Mouse (Mus musculus) cerebellum, adult 2 months (tissue): ENCODE results near the gene Tcte1. TPM values are rescaled to one million over a fixed set of nuclear protein-coding genes. Genes with fewer than 3 reads are reported as not detected.

Experiments
- DNase-seq, 2 experiments: peaks; one replicate each; pipeline ENCODE4 v3.0.0; 2021
- H3K27ac ChIP-seq: fragments of 200-500 bp; 2 replicates; pipeline ENCODE4 v1.5.1; 2012; ENCODE audit warnings: low read length, control low read depth, inconsistent platforms; ENCODE audit not compliant: insufficient read depth
- H3K27me3 ChIP-seq: fragments of 200-500 bp; 2 replicates; pipeline ENCODE4 v1.6.1; 2012; ENCODE audit warnings: inconsistent platforms, mild to moderate bottlenecking, low read length, moderate library complexity; ENCODE audit not compliant: control insufficient read depth, insufficient read depth
- H3K4me1 ChIP-seq: fragments of 200-500 bp; 2 replicates; pipeline ENCODE4 v1.6.1; 2011; ENCODE audit warnings: low read length; ENCODE audit not compliant: control insufficient read depth, insufficient read depth
- H3K4me3 ChIP-seq: fragments of 200-500 bp; replicated peaks from 2 replicates; pipeline ENCODE3; 2011; ENCODE audit warnings: mild to moderate bottlenecking, low read depth, low read length, control low read depth; ENCODE audit not compliant: insufficient read depth
- CTCF ChIP-seq: fragments of 200-500 bp; IDR thresholded peaks from 2 replicates; pipeline ENCODE4 v1.5.1; 2011; ENCODE audit warnings: low read depth, mild to moderate bottlenecking, control low read depth, low read length, moderate library complexity, borderline replicate concordance; ENCODE audit not compliant: insufficient read depth
- POLR2A ChIP-seq: fragments of 200-500 bp; IDR thresholded peaks from 2 replicates; pipeline ENCODE4 v1.6.1; 2011; ENCODE audit warnings: low read length, control low read depth, borderline replicate concordance; ENCODE audit not compliant: insufficient read depth
- WGBS: fragments of 180-500 bp; shearing (Covaris S2); methylation state at CpG from one replicate; pipeline ENCODE4 v1.1.7; 2018; 5-methylcytosine and 5-hydroxymethylcytosine counted together
- polyA plus RNA-seq: library from polyadenylated mRNA; depleted of rRNA; stranded (reverse); fragments of >200 nt; gene quantifications from 2 replicates; pipeline ENCODE4 v1.2.3, GENCODE M21; 2012

Gene Tcte1
- polyA plus RNA-seq, 1 experiment, result 0.61 TPM

- H3K27ac ChIP-seq, result no peak overlapping the region
- H3K27me3 ChIP-seq, result no peaks in the 10 kb centered on the region
- peak overlapping the region; percentile 92 for H3K4me3 ChIP-seq
- no peak for TF ChIP-seq POLR2A
- no peak for TF ChIP-seq CTCF
- DNase-seq, result no peak
- 52% methylated on average over 3 of the region's 3 CpGs for WGBS
- peaks cover 31% of the 10 kb centered on the region for H3K4me1 ChIP-seq
Measured at GRCm38 (mm10) chr17:45556514-45557245, 33.4 kb downstream of the Tcte1 start.

GRCm38 (mm10) chr17:45557246-45557824, 34.1 kb downstream of the Tcte1 start:
- TF ChIP-seq CTCF, result no peak
- no peak for TF ChIP-seq POLR2A
- 56% methylated on average over 7 of the region's 7 CpGs for WGBS
- H3K4me1 ChIP-seq, result peaks cover 28% of the 10 kb centered on the region
- peak overlapping the region; percentile 92 for H3K4me3 ChIP-seq
- DNase-seq, result no peak
- no peaks in the 10 kb centered on the region for H3K27me3 ChIP-seq
- H3K27ac ChIP-seq, result no peak overlapping the region

DNA sequence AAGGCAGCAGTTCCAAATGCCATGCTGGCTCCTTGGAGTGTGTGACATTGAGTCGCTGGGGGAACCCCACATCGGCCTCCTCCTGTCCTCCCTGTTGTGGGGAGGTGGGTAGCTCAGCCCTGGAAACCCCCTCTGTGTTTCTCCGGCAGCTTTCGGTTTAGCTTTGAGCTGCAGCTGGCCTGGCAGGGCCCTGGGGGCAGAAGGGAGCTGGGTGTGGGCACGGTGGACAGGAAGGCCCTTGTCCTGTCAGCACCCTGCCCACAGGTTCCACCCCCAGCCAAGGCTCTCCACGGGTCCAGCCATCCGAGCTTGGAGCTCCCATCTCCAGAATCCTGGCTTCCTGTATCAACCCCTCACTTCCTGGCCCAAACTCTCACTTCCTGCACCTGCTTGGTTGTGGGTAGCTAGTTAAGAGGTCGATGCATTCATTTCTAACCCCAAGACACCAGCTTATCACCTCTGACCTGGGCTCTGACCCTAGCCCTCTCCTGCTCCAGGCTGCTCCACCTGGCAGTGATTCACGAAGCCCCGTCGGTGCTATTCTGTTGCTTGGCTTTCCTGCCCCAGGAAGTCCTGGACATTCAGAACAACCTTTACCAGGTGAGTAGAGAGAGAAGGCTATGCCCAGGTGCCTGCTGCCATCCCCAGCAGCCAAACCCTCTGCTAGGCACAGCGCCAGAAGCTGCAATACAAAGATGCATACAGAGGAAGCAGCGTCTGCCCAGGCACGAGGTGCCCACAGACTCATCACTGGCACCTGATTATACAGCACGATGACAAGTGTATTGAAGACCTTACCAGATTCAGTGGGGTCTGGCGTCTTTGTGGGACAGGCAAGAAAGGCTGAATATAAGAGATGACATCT, 35.0 kb downstream of the Tcte1 start:
- no peak for DNase-seq
- H3K4me3 ChIP-seq, result no peak overlapping the region
- no peaks in the 10 kb centered on the region for H3K27me3 ChIP-seq
- no peak overlapping the region for H3K27ac ChIP-seq
- peaks cover 28% of the 10 kb centered on the region for H3K4me1 ChIP-seq
- WGBS, result 36% methylated on average over 16 of the region's 16 CpGs
- TF ChIP-seq CTCF (no peak), POLR2A (no peak)

DNA sequence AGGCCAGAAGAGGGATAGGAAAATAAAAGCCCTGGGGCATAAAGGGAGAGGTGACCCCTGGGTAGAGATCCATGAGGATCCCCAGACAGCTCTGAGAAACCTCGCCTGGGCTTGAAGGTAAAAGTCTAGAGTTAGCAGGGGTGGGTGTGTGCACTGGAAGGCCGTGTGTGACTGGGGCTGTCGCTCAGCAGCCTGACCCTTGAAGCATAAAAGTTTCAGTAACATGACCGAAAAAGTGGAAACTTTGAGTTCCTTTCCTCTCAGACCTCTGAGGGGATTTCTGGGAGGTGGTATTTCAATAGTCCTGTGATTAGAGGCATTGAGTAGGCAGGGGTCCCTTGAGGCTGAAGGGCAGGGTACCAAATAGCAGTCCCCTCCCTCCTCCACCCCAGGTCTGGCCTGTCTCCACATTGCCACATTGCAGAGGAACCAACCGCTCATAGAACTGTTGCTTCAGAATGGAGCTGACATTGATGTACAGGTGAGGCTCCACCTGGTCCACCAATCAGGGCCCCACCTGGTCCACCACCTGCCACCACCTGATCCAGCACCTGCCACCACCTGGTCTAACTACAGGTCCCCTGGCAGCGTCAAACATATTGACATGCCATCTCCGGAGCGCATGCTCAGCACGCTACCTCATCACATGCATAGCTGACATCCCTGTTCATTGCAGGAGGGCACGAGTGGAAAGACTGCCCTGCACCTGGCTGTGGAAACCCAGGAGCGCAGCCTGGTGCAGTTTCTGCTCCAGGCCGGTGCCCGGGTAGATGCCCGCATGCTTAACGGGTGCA, 36.7 kb downstream of the Tcte1 start:
- WGBS, result 36% methylated on average over 15 of the region's 15 CpGs
- peak overlapping the region; percentile 35; the same call in 1 of the 2 replicates for H3K27ac ChIP-seq
- H3K4me1 ChIP-seq, result peaks cover 31% of the 10 kb centered on the region
- peak; percentile 60 to 68 for DNase-seq
- no peak for TF ChIP-seq POLR2A
- TF ChIP-seq CTCF, result no peak
- H3K27me3 ChIP-seq, result no peaks in the 10 kb centered on the region
- no peak overlapping the region for H3K4me3 ChIP-seq

DNA sequence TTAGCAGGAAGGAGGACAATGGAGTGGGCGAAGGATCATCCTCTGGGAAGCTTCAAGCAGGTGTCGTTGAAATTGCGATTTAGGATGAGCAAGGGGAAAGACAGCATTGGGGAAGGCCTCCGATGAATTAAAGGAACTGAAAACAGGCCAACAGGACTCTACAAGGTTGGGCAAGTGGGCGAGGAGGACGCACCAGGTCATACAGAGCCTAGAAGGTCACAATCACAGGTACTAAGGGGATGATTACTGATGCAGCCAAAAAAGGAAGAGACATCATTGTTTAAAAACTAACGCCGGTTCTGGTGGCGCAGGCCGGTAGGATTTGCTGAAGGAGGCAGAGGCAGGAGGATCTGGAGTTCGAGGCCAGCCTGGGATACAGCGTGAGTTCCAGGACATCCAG, 40.0 kb downstream of the Tcte1 start:
- 74% methylated on average over 12 of the region's 12 CpGs for WGBS
- H3K27ac ChIP-seq, result no peak overlapping the region
- no peaks in the 10 kb centered on the region for H3K27me3 ChIP-seq
- no peak overlapping the region for H3K4me3 ChIP-seq
- TF ChIP-seq CTCF, result no peak
- TF ChIP-seq POLR2A, result no peak
- peaks cover 24% of the 10 kb centered on the region for H3K4me1 ChIP-seq
- DNase-seq, result no peak

DNA sequence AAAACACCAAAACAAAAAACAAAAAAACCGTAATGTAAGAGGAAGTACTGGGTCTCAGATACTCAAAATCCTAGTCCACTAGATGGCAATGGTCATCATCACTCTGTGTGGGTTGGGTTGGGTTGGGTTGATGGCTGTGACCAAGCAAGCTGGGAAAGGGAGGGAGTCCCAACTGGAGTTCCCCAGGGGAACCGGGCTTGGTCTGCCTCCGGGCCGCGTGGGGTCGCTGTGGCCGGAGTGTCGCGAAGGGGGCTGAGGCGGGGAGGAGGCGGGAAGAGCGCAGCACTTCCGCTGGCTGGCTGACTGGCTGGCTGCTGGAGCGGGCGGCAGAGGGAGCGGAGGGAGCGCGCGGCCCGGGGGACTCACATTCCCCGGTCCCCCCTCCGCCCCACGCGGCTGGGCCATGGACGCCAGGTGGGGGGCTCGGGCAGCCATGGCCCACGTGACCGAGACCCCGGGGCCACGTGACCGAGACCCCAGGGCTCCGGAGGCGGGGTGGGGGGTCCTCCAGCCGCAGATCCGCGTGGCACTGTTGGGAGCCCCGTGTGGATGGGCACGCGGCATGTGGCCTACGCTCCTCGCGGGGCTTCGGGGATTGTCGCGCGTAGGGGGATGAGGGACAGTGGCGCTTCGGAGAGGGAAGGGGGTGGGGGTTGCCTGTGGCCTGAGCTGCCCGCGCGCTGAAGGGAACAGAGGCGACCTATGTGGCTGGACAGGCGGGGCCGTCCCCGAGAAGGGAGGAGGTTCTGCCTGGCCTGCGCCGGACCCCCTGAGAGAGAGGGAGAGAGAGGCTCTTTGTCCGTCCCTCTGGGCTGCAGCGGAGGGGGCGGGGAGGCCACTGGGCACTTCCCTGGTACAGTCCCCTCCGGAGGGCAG, 40.7 kb downstream of the Tcte1 start, which contains the start of gene Slc35b2:
Gene Slc35b2 (plus strand): TSS at position 220 of the 876 bp plus-strand sequence.
- under 1% methylated on average over 59 of the region's 61 CpGs for WGBS
- Histone ChIP-seq H3K27me3 (no peaks in the 10 kb centered on the region), H3K4me3 (peak within 1 kb of the TSS; percentile 74), H3K27ac (peak within 1 kb of the TSS; percentile 56), H3K4me1 (peaks cover 22% of the 10 kb centered on the region)
- peak; percentile 93 to 94 for DNase-seq
- TF ChIP-seq CTCF, result peak; percentile 84
- peak; percentile 84 for TF ChIP-seq POLR2A
